Mouse (Mus musculus): ENCODE results near the gene Ldha.

GRCm38 (mm10) chr7:46831693-46832092 lies 9.6 kb upstream of the Ldha start:
- TF ChIP-seq CTCF (IDR thresholded peaks at IDR 0.05) = no peak
- TF ChIP-seq POLR2A (IDR thresholded peaks at IDR 0.05; ENCODE audit: insufficient read depth, low read depth, low read length) = no peak
- no peak for TF ChIP-seq EP300 (IDR thresholded peaks at IDR 0.05; ENCODE audit: insufficient read depth, low read depth, low read length)

All from heart, adult 2 months (tissue).